Mouse (Mus musculus) liver, embryonic 14.5 days (tissue): ENCODE results near the gene Acox2.
"Not testable (repeated sequence)": the region's sequence is repeated elsewhere in the genome, so short reads cannot be mapped to it uniquely, and the experiment has no call there.

Source experiments
- CTCF ChIP-seq: IDR thresholded peaks from 2 replicates; pipeline ENCODE4 v1.5.1; 2016; ENCODE audit warnings: antibody characterized with exemption, low read depth, control low read depth
- EP300 ChIP-seq: IDR thresholded peaks from 2 replicates; pipeline ENCODE4 v1.6.1; 2016; ENCODE audit warnings: antibody characterized with exemption, low read depth

DNA sequence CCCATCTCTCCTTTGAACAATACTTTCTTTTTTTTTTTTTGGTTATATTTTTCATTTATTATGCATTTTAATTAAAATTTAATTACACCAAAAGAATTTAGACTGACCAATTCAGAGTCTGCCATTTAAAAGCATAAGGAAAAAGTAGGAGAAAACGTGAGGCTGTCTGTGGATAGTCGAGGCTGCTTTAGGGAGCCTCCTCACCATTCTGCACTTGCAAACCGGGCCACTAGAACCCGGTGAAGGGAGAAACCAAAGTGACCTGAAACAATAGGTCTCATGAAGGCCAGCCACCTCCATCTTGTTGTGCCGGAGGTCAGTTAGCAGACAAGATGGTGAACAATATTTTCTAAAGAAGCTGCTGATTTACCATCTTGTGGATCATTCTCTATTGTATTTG lies 27.4 kb upstream of the Acox2 start:
- not testable (repeated sequence) for TF ChIP-seq CTCF, EP300
